Mouse (Mus musculus) kidney, adult 11 months (tissue): ENCODE measurements around the gene Uap1l1.
"Not testable (repeated sequence)": the region's sequence is repeated elsewhere in the genome, so short reads cannot be mapped to it uniquely, and the experiment has no call there.

Source experiments
- DNase-seq: peaks from one replicate; pipeline ENCODE4 v3.0.0; 2022

Uap1l1 gene

DNA sequence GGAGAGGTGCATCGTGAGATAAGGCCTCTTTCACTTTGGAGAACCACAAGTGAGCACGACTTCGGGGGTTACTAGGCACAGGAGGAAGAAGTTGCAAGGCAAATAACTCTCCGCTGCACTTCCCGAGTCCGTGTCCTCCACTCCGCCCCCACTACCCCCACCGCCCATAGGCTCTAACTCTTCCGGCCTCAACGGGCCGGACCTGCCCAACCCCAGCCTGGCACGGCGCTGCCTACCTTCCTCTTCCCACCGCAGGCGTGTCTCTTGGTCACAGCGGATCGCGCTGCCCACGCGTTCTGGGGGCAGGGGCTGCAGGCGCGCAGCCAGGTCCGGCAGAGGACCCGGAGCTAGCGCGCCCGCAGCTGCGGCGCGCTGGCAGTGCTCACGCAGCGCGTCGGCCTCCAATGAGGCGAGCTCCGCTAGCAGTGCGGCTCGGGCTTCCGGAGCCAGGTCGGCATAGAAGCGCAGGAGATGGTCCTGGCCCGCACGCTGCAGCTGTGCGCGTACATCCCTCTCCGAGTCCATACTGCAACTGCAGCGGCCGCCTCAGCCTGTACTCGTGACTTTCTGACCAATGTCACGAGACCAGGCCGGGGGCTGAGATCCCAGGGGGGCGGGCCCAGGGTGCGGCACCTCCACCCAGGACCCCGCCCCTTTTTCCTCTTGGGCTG is at the start of gene Uap1l1:
TSS of gene Uap1l1 (minus strand) at position 592 of the 671 bp plus-strand sequence.
- peak; percentile 81 for DNase-seq

DNA sequence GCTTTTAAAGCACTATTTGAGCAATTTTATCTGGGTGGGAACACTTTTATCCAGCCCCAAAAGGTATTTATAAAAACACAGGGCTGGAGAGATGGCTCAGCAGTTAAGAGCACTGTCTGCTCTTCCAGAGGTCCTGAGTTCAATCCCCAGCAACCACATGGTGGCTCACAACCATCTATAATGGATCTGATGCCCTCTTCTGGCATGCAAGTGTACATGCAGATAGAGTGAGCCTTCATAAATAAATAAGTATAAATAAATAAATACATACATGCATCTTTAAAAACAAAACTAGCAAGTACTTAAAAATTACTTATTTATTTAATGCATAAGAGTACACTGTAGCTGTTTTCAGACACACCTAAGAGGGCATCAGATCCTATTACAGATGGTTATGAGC is 48.0 kb upstream of the Uap1l1 start:
- DNase-seq, result not testable (repeated sequence)

DNA sequence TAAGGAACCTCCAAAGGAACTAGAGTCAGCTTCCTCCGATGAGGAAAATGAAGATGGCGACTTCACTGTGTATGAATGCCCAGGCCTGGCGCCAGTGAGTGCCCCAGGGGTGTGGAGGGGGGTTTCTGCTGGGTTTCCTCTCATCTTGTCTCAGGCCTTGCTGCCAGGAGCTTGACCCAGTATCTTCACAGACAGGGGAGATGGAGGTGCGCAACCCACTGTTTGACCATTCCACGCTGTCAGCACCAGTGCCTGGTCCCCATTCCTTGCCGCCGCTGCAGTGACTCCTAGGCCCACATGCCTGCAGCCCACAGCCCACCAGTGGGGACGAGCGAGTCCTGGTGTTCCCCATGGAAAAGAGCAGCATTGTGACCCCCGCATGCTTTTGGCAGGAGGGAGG is 43.4 kb upstream of the Uap1l1 start:
- DNase-seq, result no peak

DNA sequence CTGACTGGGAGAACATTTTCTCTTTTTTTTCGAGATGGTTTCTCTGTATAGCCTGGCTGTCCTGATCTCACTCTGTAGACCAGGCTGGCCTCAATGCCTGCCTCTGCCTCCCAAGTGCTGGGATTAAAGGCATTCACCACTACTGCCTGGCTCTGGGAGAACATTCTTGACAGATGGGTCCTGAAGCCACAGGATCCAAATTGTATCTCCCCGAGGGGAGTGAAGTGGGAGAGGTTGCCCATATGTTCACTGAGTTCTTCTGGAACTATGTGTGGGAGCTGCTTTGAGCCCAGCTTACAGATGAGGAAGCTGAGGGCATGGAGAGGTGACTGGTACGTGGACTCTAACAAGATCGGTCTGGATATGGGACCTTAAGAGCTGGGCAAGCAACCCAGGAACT is 38.5 kb upstream of the Uap1l1 start:
- no peak for DNase-seq

DNA sequence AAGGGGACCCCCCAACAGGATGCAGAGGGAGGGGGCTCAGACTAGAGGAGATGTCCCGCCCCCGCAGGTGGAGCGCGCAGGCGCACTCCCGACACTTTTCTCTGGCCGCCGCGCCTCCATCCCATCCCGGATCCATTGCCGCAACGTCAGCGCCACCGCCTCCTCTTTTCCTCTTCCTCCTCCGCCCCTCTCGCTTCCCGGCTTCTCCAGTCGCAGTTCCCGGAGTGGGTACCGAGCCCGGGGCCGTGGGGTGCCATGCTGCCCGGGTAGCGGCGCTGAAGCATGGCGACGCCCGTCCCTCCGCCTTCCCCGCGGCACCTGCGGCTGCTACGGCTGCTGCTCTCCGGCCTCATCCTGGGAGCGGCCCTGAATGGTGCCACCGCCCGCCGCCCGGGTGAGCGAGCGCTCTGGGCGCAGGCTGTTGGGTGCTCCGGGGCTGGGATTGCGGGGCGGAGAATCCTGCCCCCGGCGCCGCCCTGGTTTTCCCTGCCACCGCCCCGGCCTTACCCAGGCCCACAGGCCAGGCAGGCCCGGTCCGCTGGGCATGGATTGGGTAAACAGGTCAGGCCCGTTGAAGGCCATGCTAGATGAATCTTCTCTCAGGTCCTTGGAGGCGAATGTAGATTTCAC is 37.6 kb upstream of the Uap1l1 start:
- peak; percentile 59 for DNase-seq

DNA sequence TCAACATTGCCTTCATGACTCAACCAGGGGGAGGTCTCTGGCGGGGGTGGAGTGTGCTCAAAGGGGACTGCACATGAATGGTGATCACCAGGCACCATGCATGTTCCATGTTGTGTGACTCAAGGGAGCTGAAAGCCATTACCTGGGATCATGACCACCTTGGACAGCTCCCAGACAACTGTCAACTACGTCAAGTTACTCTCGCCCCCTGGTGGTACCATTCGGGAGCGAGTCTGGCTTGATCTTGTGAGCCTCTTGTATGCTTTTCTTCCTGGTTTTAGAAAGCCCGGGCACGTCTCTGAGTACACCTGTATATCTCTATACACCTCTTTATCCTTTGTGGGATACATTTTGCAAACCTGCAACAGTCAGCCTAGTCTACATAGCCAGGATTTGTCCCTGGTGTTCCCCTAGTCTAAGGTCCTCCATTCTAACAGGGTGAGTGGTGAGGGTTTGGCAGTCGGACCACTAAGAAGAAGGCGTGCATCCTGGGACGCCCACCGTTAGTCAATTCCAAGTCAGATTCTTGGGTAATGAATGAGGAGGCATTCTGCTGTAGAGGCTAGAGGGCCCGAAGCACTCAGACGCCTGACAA is 37.0 kb upstream of the Uap1l1 start:
- DNase-seq, result peak; percentile 77

DNA sequence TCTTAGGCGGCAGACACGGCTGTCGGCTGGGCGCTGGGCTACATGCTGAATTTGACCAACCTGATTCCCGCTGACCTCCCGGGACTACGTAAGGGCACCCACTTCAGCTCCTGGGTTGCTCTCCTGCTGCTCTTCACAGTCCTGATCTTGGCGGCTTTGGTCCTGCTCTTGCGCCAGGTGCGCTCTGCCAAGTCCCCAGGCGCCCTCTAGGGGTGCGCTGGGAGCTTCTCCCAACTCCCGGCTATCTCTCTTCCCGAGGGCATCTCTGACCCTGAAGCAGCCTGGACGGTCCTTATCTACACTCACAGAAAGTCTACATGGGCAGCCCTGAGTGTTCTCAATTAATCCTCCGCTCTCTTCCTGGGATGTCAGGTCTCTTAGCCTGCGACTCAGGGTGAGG is 35.3 kb upstream of the Uap1l1 start:
- peak; percentile 47 for DNase-seq

DNA sequence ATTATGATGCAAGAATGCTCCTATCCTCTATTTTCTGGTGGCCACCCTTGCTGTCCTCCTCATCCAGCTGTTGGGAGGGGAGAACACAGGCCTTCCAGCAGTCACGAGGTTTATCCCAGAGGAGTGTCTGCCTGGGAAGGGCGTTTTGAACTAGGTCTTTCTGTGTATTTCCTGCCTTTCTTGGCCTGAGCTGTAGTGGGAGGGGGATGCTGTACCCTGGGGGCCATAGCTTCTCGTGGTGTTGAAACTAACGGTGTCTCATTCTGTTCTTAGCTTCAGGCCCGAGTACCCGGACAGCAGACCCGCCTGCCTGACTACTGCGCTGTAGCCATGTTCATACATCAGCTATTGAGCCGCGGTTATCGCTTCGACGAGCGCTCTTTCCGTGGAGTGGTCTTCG is 34.8 kb upstream of the Uap1l1 start:
- no peak for DNase-seq

DNA sequence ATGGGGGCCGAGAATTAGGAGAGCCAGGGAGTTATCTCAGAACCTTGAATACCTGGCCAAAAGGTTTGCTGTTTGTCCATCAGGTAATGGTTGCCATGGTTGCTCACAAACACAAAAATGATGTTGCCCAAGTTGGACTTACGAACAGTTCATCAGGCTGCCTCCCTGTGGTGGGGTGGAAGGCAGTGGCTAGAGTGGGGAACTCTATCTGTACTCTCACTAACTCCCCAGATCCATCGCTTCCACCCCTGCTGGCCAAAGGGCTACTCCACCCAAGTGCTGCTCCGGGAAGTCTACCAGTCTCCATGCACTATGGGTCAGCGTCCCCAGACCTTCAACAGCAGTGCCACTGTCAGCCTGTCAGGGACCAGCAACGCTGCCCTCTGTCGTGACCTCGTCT is 33.6 kb upstream of the Uap1l1 start, which contains the start of gene Npdc1:
TSS of gene Npdc1 (plus strand) at position 301 of the 400 bp plus-strand sequence.
- no peak for DNase-seq

DNA sequence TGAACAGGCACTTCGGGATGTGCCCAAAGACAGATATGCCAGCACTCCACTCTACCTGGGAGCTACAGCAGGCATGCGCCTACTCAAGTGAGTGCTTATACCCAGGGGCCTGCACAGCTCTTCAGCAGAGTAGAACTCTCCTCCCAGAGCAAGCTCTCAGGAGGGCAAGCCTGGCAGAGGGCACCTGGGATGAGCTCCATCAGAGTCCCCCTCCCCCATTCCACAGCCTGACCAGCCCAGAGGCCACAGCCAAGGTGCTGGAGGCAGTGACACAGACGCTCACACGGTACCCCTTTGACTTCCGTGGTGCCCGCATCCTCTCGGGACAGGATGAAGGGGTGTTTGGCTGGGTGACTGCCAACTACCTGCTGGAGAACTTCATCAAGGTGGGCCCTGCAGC is 32.6 kb upstream of the Uap1l1 start:
- no peak for DNase-seq

DNA sequence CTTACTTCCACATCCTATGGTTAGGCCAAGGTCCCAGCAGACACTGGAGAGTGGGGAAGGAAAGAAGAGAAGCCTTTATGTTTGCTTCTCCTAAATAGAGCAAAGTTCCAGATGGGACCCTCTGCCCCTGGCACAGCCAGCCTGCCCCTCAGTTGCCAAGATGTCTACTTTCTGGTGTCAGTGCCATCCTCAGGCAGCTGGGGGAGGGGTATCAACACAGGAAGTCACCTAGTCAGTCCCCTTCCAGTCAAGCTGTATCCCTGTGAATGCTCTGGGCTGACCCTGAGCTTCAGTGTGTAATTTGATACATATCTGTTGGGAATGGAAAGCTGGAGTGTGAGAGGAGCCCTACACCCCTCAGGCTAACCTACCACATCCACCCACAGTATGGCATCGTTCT is 31.5 kb upstream of the Uap1l1 start:
- DNase-seq, result no peak

DNA sequence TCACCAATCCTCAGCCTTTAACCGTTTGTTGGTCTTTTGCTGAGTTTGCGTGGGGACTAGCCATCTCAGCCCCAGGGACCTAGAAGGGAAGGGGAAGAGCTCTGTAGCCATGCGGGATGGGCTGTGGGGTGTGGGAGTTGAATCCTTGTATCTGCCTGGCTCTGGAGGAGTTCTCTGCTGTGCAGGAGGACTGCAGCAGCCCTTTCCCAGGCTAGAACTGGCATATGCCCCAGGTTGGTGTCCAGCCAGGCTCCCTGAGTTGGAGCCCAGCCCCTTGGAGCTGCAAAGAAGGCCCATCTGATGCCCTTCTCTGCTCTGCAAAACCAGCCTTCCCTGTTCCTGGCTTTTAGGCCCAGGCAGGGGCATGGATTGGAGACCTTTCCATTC is 31.1 kb upstream of the Uap1l1 start:
- DNase-seq, result no peak

DNA sequence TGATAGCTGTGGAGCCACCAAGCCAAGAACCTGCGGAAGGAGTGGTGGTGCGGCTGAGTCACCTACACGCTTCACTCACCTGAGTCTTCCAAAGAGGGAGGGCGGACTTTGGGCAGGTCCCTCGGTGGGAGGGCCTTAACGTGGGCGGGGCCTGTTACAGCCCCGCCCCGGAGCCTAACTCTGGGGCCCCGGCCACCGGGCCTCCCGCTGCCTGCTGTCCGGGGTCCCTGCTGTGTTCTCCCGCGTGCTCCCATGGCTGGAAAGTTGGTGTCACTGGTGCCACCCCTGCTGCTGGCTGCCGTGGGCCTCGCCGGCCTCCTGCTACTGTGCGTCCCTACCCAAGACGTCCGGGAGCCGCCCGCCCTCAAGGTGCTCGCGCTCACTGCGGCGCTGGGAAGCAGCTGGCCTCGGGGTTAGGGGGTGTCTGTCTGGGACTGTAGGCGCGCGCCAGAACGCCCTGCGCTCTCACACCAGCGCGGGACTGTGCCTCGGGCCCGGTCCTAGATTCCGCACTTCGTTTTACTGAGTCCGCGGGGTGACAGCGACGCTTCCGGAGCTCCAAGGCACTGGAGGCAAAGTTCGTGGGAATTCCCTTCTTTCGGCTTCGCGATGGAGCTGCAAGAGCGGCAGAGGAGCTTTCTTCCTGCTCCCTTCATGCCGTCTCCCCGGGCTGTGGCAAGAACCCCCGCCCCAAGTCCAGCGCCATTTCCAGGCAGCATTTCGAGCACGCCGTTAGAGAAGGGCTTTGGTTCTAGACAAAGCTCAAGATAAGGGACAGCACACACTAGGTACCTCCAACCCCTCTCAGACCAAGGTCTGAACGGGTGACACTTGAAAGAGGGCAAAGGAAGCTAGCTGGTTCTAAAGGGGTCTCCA is 30.5 kb upstream of the Uap1l1 start, which contains the start of gene Entpd2:
TSS of gene Entpd2 (plus strand) at position 154 of the 876 bp plus-strand sequence.
- peak; percentile 64 for DNase-seq

DNA sequence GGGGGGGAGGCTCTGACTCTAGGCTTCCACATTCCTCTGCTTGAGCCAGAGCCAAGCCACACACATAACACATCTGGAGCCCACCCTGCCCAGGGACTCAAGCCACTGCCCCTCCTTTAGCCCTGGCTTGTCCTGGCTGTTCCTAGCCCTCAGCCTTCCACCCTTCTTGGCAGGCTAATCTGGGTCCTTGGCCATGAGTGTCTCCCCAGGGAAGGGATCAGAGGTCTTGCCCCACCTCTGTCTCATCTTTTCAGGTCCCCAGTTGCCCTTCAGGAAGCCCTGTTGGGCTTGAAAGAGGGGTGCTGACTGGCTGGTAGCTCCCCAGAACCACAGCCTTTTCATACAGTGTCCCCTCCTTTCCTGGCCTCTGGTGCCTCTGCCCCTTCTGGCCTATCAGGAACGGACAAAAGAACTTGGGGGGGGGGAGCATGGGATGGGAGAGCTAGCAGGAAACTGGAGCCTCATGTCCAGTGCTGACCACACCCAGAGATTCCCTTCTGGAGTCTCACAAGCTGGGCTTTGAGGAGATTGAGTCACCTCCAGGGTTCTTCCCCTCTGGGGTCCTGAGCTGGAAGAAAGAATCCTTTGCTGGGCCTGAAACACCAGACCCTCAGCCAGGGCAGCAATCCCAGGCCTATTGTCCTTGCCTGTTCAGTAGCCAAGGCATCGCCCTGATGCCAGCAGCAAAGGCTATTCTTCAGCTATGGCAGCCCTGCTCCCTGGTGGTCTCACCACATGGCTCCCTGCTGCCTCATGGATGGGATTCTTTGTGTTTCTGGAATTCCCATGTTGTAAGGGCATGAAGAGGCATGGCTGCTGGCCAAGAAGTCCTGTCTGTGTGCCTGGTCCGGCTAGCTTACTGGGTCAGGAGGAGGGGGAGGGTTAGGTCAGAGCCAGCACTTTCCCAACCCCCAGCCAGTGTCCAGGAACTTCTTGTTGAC is 29.1 kb upstream of the Uap1l1 start:
- peak; percentile 29 for DNase-seq

DNA sequence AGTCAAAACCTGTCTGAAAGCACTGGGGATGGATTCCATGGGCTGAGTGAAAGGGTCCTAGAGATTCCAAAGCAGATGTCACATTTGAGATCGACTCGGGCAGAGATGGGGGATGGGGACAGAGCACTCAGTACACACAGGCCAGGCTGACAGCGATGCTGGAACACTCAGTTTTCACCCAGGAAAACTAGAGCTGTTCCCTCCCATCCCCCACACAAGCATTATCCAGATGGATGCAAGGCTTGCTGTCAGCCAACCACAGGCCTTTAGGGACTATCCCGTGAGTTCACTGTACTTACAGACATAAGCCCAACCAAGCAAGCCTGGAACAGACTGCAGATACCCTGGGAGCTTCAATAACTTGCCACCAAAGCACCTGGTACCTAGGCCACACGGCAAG is 25.8 kb upstream of the Uap1l1 start:
- no peak for DNase-seq

DNA sequence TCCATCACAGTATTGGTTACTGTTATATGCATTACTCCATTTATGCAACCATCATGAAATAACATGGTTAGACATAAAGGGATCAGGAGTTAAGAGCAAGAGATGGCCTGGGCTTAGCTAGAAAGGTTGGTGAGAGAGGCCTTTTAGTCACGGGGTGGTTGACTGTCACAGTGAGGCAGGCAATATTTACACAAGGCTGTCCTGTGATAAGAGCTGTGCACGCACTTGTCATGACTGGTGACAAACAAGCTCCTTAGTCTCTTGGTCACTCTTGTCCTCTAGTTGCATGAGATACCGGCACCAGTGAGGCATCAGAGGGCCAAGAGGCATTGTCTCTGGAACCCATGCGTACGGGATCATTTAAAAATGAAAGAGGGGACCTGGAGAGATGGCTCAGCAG is 19.0 kb upstream of the Uap1l1 start:
- DNase-seq, result no peak

DNA sequence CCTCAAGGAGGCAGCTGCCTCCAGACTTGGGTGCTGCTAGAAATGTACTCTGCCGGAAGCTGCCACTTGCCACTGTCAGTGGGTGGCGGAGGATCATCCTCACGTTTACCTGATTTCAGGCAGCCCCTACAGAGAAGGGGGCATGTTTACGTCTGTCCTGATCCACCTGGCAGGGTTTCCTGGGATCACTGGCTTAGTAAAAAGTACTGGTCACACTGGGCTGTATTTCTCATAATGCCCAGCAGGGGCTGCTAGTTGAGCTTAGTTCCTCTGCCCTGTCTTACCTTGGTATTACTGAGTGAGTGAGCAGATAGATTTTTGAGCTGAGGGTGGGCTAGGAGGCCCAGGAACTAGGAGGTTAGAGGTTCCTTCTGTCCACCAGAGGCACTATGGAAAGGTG is 11.1 kb upstream of the Uap1l1 start:
- DNase-seq, result peak; percentile 37

DNA sequence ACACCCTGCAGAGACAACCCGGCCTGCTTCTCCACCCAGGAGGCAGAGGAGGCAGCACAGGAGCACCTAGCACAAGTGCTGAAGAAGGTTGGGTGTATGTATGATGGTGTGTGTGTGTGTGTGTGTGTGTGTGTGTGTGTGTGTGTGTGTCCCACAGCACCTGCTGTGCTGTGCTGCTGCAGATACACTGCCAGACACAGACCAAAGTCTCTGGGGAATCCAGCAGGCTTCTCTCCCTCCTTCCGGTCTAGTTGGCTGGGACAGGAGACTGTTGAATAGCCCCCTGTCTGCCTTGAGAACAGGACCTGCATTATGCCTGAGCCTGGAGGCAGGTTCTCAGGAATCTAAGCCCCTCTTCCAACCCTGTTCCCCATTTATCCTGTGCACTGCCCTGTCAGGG is 7.9 kb upstream of the Uap1l1 start:
- DNase-seq, result no peak

DNA sequence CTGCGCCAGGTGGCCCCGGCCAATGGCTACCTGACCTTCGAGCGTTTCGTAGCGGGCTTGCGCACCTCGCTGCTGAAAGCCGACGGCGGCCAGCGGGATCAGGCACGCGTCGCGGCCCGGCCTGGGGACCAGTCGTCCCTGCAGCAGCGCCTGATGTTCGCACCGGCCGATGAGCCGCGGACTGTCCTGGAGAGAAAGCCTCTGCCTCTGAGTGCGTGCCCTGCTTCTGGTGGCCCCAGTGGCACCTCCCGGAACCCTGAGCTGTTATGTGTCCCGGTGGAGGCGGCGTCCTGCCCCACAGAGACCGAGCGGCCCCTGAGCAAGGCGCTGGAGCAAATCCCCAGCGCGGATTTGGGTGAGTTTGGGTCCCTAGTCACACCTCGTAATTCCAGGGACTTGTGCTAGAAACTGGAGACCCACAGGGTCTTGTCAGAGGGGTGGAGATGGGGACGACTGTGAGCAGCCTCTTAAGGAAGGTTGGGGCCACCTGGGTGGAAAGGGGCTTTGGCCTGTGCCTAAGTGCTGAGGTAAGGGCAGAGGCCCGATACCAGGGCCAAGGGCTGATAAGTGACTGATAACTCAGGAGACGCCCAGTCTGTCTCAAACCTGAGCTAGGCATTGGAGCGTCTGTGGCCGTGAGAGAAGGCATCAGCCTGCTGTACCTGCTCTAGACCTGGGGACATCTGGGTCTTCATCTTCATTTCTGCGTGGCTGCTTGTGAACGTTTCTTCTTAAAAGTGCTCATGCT is 7.3 kb upstream of the Uap1l1 start:
- no peak for DNase-seq

DNA sequence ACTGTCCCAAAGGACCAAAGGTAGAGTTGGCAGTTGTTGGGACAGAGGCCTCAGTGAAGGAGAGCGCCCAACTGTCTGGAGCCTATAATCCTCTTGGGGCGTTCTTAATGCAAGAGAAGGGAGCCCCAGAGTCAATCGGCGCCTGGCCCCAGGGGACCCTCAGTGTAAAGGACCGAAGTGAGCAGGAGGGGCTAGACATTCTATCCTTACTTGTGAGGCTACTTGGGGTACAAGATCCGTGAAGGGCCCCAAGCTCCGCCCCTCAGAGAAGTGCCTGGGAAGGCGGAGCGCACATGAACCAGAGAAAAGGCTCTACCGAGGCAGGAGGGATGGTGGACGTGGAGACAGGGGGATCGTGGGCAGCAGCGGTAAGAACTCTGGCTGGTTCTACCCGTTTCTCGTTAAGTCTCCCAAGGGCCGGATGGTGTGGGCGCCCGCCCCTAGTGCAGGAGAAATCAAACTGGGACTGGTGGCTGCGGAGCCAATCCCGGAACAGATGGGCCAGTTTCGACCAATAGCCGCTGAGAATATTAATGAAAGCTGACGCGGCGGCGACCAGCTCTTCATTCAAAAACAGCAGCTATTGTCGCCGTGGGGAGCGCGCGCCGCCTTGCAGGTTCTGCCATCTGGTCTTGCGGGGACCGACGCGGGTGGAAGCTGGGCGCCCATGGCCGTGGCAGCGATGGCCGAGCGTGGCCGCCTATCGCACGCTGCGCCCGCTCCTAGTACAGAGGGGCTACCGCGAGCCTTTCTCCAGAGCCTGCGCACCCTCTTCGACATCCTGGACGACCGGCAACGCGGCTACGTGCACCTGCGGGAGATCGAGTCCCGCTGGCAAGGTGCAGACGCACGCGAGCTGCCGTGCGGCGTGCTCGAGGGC is 6.5 kb upstream of the Uap1l1 start, which contains the start of gene Sapcd2:
TSS of gene Sapcd2 (plus strand) at position 558 of the 880 bp plus-strand sequence.
- peak; percentile 86 for DNase-seq
